Mouse (Mus musculus): ENCODE measurements at regions not wholly inside any gene's neighbourhood (a gene's known extent, or its start where the extent isn't known, plus 50 kb on each side); places are given as distances from the start of the nearest gene placed in this dataset.

GRCm38 (mm10) chr6:67168031-67168777, 69.8 kb upstream of the Serbp1 start:
- Histone ChIP-seq H3K4me2 (replicated peaks) (peak overlapping the region; percentile 58), H3K27ac (replicated peaks) (peak overlapping the region; percentile 52), H3K4me3 (peak overlapping the region; percentile 45), H3K36me3 (no peaks in the 10 kb centered on the region), H3K9ac (replicated peaks) (peak overlapping the region; percentile 37; the same call in 1 of the 2 replicates), H3K27me3 (no peaks in the 10 kb centered on the region), H3K9me3 (no peaks in the 10 kb centered on the region), H3K4me1 (no peaks in the 10 kb centered on the region)
- 16% methylated on average over 11 of the region's 11 CpGs for WGBS
- peak; percentile 73 for ATAC-seq (ENCODE audit: low FRiP score, low read depth)

- no peaks in the 10 kb centered on the region for H3K4me1 ChIP-seq
- WGBS = 91% methylated on average over 6 of the region's 6 CpGs
- no peak for ATAC-seq (ENCODE audit: low FRiP score, low read depth)
- H3K36me3 ChIP-seq = no peaks in the 10 kb centered on the region
- H3K9me3 ChIP-seq = no peaks in the 10 kb centered on the region
- H3K4me2 ChIP-seq (replicated peaks) = no peak overlapping the region
- no peak overlapping the region for H3K4me3 ChIP-seq
- no peak overlapping the region for H3K9ac ChIP-seq (replicated peaks)
- H3K27ac ChIP-seq (replicated peaks) = no peak overlapping the region
- H3K27me3 ChIP-seq = no peaks in the 10 kb centered on the region
Observed at GRCm38 (mm10) chr6:67165091-67165490, 72.9 kb upstream of the Serbp1 start.

GRCm38 (mm10) chr6:67163947-67164346, 74.0 kb upstream of the Serbp1 start:
- H3K36me3 ChIP-seq = no peaks in the 10 kb centered on the region
- H3K27me3 ChIP-seq = no peaks in the 10 kb centered on the region
- H3K27ac ChIP-seq (replicated peaks) = no peak overlapping the region
- ATAC-seq (ENCODE audit: low FRiP score, low read depth) = no peak
- H3K9me3 ChIP-seq = no peaks in the 10 kb centered on the region
- WGBS = 92% methylated on average over 2 of the region's 2 CpGs
- no peak overlapping the region for H3K9ac ChIP-seq (replicated peaks)
- no peak overlapping the region for H3K4me2 ChIP-seq (replicated peaks)
- no peaks in the 10 kb centered on the region for H3K4me1 ChIP-seq
- no peak overlapping the region for H3K4me3 ChIP-seq

- Histone ChIP-seq H3K4me2 (replicated peaks) (no peak overlapping the region), H3K9ac (replicated peaks) (no peak overlapping the region), H3K36me3 (no peaks in the 10 kb centered on the region), H3K9me3 (no peaks in the 10 kb centered on the region), H3K27ac (replicated peaks) (no peak overlapping the region), H3K4me3 (no peak overlapping the region), H3K27me3 (no peaks in the 10 kb centered on the region), H3K4me1 (0 out of 2 replicates have a peak, but pooled peaks cover 2% of the 10 kb centered on the region)
- WGBS = 85% methylated on average over 3 of the region's 3 CpGs
- no peak for ATAC-seq (ENCODE audit: low FRiP score, low read depth)
Observed at GRCm38 (mm10) chr6:67162814-67163213, 75.2 kb upstream of the Serbp1 start.

- Histone ChIP-seq H3K36me3 (no peaks in the 10 kb centered on the region), H3K27me3 (no peaks in the 10 kb centered on the region), H3K9ac (replicated peaks) (no peak overlapping the region), H3K4me3 (no peak overlapping the region), H3K9me3 (no peaks in the 10 kb centered on the region), H3K27ac (replicated peaks) (no peak overlapping the region), H3K4me2 (replicated peaks) (no peak overlapping the region), H3K4me1 (0 out of 2 replicates have a peak, but pooled peaks cover 2% of the 10 kb centered on the region)
- ATAC-seq (ENCODE audit: low FRiP score, low read depth) = no peak
- whole genome bisulfite sequencing = 73% methylated on average over 7 of the region's 7 CpGs
Observed at GRCm38 (mm10) chr6:67161610-67162009, 76.4 kb upstream of the Serbp1 start.

- 79% methylated on average over 3 of the region's 3 CpGs for WGBS
Observed at GRCm38 (mm10) chr6:67160564-67160963, 77.4 kb upstream of the Serbp1 start.

GRCm38 (mm10) chr6:67159726-67160523, 78.1 kb upstream of the Serbp1 start:
- ATAC-seq (ENCODE audit: low FRiP score, low read depth) = no peak
- no peak overlapping the region for H3K4me2 ChIP-seq (replicated peaks)
- no peaks in the 10 kb centered on the region for H3K36me3 ChIP-seq
- H3K27me3 ChIP-seq = no peaks in the 10 kb centered on the region
- 0 out of 2 replicates have a peak, but pooled peaks cover 2% of the 10 kb centered on the region for H3K4me1 ChIP-seq
- no peaks in the 10 kb centered on the region for H3K9me3 ChIP-seq
- 76% methylated on average over 5 of the region's 5 CpGs for WGBS
- no peak overlapping the region for H3K27ac ChIP-seq (replicated peaks)
- no peak overlapping the region for H3K9ac ChIP-seq (replicated peaks)
- no peak overlapping the region for H3K4me3 ChIP-seq

More at GRCm38 (mm10) chr6:67160564-67160963, 77.4 kb upstream of the Serbp1 start:
- Histone ChIP-seq H3K36me3 (no peaks in the 10 kb centered on the region), H3K9me3 (no peaks in the 10 kb centered on the region), H3K4me3 (no peak overlapping the region), H3K4me1 (0 out of 2 replicates have a peak, but pooled peaks cover 2% of the 10 kb centered on the region), H3K27me3 (no peaks in the 10 kb centered on the region), H3K9ac (replicated peaks) (no peak overlapping the region), H3K27ac (replicated peaks) (no peak overlapping the region), H3K4me2 (replicated peaks) (no peak overlapping the region)
- no peak for ATAC-seq (ENCODE audit: low FRiP score, low read depth)

- H3K36me3 ChIP-seq = no peaks in the 10 kb centered on the region
- no peak overlapping the region for H3K27ac ChIP-seq (replicated peaks)
- no peak overlapping the region for H3K9ac ChIP-seq (replicated peaks)
- no peaks in the 10 kb centered on the region for H3K27me3 ChIP-seq
- 19% methylated on average over 2 of the region's 2 CpGs for WGBS
- ATAC-seq (ENCODE audit: low FRiP score, low read depth) = 0 out of 2 replicates have a peak, but pooled peaks have one; percentile 21
- H3K9me3 ChIP-seq = no peaks in the 10 kb centered on the region
- H3K4me1 ChIP-seq = 0 out of 2 replicates have a peak, but pooled peaks cover 2% of the 10 kb centered on the region
- peak overlapping the region; percentile 23; the same call in 1 of the 2 replicates for H3K4me2 ChIP-seq (replicated peaks)
- no peak overlapping the region for H3K4me3 ChIP-seq
Observed at GRCm38 (mm10) chr6:67159224-67159623, 78.8 kb upstream of the Serbp1 start.

- WGBS = 5% methylated on average over 10 of the region's 10 CpGs
- no peak overlapping the region for H3K4me3 ChIP-seq
Observed at GRCm38 (mm10) chr6:67158765-67159164, 79.2 kb upstream of the Serbp1 start.

GRCm38 (mm10) chr6:67152845-67153468, 85.0 kb upstream of the Serbp1 start:
- 86% methylated on average over 3 of the region's 3 CpGs for WGBS
- no peak overlapping the region for H3K27ac ChIP-seq (replicated peaks)
- H3K9me3 ChIP-seq = no peaks in the 10 kb centered on the region
- H3K4me1 ChIP-seq = no peaks in the 10 kb centered on the region
- no peak for ATAC-seq (ENCODE audit: low FRiP score, low read depth)
- H3K4me2 ChIP-seq (replicated peaks) = no peak overlapping the region
- H3K27me3 ChIP-seq = no peaks in the 10 kb centered on the region
- H3K4me3 ChIP-seq = no peak overlapping the region
- no peaks in the 10 kb centered on the region for H3K36me3 ChIP-seq
- no peak overlapping the region for H3K9ac ChIP-seq (replicated peaks)

More at GRCm38 (mm10) chr6:67158765-67159164, 79.2 kb upstream of the Serbp1 start:
- Histone ChIP-seq H3K9ac (replicated peaks) (no peak overlapping the region), H3K27ac (replicated peaks) (no peak overlapping the region), H3K27me3 (no peaks in the 10 kb centered on the region), H3K9me3 (no peaks in the 10 kb centered on the region), H3K4me1 (0 out of 2 replicates have a peak, but pooled peaks cover 2% of the 10 kb centered on the region), H3K4me2 (replicated peaks) (peak overlapping the region; percentile 23; the same call in 1 of the 2 replicates), H3K36me3 (no peaks in the 10 kb centered on the region)
- ATAC-seq (ENCODE audit: low FRiP score, low read depth) = peak; percentile 88

GRCm38 (mm10) chr6:67151515-67151914, 86.5 kb upstream of the Serbp1 start:
- no peaks in the 10 kb centered on the region for H3K4me1 ChIP-seq
- no peaks in the 10 kb centered on the region for H3K27me3 ChIP-seq
- H3K9ac ChIP-seq (replicated peaks) = no peak overlapping the region
- no peaks in the 10 kb centered on the region for H3K36me3 ChIP-seq
- WGBS = 91% methylated on average over 2 of the region's 2 CpGs
- H3K27ac ChIP-seq (replicated peaks) = no peak overlapping the region
- H3K4me2 ChIP-seq (replicated peaks) = no peak overlapping the region
- H3K9me3 ChIP-seq = no peaks in the 10 kb centered on the region
- H3K4me3 ChIP-seq = no peak overlapping the region
- ATAC-seq (ENCODE audit: low FRiP score, low read depth) = no peak

- H3K9ac ChIP-seq (replicated peaks) = no peak overlapping the region
- no peaks in the 10 kb centered on the region for H3K27me3 ChIP-seq
- no peak for ATAC-seq (ENCODE audit: low FRiP score, low read depth)
- no peak overlapping the region for H3K4me3 ChIP-seq
- no peaks in the 10 kb centered on the region for H3K9me3 ChIP-seq
- no peak overlapping the region for H3K27ac ChIP-seq (replicated peaks)
- WGBS = 82% methylated on average over 2 of the region's 2 CpGs
- no peak overlapping the region for H3K4me2 ChIP-seq (replicated peaks)
- H3K36me3 ChIP-seq = no peaks in the 10 kb centered on the region
- no peaks in the 10 kb centered on the region for H3K4me1 ChIP-seq
Observed at GRCm38 (mm10) chr6:67149425-67149824, 88.6 kb upstream of the Serbp1 start.
